Mouse (Mus musculus) thymus, postnatal 25 days (tissue): Measurements from ENCODE around the gene Usp39.

ENCODE experiments used
- DNase-seq: peaks from one replicate; pipeline ENCODE4 v3.0.0; 2022

The Usp39 gene

DNA sequence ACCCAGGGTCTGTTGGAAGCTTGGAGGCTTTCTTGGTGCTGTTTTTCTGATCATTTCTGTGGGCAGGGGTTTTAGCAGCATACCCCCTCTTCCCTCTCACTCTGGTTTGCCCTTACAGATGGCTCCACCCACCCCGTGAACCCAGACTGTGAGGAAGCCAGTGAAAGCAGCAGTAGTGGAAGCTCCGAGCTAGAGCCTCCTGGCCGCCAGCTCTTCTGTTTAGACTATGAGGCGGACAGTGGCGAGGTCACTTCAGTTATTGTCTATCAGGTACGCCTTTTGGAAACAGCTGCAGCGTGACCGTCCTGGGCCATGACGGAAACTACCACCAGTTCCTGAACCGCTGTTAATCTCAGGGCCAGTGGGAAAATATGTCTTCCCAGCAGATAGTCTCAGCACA is 3.4 kb upstream of the Usp39 start:
- no peak for DNase-seq

DNA sequence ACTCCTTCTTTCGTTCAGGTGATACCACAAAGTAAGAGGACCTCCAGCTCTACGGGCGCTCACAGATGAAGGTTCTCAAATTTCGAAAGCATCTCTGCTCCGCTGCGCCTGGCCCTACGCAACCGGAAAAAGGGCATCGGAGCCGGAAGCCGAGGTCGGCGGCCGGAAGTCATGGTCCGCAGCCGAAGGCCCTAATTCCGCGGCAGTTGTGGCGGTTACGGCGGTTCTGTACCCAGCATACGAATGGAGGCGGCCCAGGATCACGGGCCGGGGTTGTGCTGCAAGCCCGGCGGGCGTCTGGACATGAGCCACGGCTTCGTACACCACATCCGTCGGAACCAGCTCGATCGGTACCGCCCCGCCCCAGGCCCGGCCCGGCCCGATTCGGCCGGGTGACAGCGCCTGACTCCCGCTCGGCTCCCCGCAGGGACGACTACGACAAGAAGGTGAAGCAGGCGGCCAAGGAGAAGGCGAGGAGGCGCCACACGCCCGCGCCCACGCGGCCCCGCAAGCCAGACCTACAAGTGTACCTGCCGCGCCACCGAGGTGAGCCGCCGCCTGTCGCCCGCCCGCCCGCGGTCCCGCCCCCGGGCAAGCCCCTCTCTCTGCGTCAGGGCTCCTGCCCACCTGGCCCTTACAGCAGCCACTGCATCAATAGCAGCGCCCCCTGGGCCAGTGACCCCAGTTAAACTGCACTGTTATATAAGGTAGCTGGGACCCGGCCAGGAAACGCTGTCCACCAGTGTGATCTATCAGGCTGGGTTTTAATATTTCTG is 2.4 kb upstream of the Usp39 start, which contains the start of gene 0610030E20Rik:
Gene 0610030E20Rik (plus strand): TSS at position 152 of the 776 bp plus-strand sequence.
- peak; percentile 83 for DNase-seq

DNA sequence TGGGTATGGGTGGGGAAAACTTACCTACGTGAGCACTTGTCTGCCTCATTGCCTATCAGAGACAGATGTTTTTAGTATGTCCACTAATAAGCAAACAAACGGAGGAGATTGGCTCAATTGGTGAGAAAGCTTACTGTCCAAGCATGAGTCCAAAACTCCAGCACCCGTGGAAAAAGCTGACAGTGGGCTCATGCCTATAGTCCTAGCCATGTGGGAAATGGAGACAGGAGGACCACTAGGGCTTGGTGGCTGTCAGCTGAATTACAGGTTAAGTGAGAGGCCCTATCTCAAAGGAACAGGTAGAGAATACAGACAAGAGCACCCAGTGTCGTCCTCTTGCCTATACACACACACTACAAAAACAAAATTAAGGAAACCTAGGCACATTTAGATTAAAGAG is 1.3 kb upstream of the Usp39 start:
- no peak for DNase-seq

DNA sequence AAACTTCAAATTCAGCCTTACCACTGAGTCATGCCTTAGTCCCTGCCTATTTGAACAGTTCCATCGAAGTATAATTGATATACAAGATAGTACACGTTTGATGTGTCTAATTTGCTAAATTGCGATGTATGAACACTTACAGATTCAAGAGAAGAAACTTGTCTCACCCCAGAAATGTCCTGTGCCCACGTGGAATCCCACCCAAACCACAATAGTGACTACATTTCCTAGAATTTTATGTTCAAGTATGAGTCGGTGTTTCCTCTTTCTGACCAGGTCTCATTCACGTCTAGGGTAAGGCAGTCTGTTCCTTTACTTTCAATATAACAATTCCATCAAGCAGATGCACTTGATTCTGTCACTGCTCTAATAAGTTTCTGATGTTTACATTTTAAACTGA is 649 bp upstream of the Usp39 start:
- DNase-seq = no peak

DNA sequence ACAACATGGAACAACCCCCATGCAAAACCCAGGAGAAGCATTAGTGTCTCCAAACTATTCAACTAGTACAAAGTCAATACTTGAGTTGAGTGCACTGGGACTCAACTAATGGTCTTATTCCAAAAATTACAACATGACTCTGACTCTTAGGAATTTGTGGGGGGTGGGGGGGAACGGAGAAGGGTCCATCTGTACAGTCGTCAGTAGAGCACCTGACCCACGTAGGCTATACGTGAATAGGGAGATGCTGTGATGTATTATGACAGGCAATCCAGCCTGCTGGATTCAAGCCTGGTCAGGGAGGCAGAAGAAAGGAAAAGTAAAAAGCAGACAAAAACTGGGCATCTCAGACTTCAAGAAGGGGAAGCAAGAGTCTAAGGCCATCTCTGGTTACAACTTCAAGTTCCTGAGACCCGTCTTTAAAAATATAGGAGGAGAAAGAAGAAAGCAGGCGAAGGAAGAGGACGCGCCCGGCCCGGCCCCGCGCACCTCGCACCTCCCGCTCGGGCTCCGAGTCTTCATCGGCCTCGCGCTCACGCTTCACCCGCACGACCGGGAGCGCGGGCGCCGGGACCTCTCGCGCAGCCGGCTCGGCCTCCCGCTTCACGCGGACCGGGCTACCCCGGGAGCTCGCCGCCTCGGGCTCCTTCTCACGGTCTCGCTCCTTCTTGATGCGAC is 449 bp downstream of the Usp39 start:
- no peak for DNase-seq

DNA sequence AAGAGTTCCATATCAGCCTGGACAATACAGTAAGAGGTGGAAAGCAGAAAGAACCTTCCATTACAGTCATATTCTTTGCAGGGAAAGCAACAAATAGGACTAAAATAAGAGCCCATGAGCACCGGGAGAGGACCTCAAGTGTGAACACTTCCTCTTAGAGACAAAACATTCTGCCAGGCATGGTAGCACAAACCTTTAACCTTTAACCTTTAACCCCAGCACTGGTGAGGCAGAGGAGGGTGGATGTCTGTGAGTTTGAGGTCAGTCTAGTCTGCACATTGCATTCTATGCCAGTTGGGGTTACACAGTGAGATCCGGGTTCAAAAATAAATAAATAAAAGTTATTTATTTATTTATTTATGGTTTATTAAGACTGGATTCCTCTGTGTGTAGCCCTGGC is 4.5 kb downstream of the Usp39 start:
- no peak for DNase-seq

DNA sequence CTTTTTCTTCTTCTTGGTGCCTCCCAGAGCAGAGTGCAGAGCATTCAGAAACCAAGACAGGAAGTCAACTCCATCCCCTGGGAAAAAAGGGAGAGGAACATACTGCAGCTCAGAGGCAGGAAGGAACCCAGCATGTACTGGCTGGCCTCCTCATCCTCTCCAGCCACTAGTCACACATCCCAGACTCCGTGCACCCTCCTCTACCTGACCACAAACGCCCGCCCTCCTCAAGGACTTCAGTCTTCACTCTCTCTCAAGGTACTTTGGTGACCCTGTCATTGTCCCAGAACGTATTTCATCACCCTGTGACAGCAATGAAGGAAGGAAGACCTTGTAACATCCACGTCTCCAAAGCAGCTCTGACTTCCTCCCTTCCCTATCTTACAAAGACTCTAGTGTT is 11.9 kb downstream of the Usp39 start:
- no peak for DNase-seq

DNA sequence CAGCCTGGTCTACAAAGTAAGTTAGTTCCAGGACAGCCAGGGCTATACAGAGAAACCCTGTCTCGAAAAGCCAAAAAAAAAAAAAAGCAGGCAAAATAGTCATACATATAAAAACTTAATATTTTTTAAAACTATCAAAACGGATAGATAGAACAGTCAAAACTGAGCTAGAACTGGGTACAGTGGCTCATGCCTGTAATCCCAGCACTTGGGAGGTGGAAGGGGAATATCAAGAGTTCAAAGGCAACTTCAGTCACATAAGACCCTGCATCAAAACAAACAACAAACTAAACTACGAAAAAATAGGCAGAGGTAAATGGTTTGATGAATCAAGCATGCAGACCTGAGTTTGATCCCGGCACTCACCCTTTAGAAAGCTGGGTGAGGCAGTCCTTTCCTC is 14.9 kb downstream of the Usp39 start:
- no peak for DNase-seq

DNA sequence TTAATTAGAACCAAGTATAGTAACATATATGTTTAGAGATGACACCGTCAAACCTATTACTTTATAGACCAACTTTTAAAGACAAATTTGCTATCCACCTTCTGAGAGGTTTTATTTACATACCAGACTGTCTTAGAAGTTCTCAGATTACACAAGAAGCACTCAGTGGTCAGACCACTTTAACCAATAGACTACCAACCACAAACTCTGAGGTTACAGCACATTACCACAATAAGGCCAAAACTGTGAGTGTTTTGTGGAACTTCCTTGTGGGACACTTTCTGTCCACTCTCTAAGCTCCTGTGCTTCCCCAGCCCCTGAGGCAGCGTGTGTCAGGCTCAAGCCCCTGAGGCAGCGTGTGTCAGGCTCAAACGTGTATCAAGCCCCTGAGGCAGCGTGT is 16.0 kb downstream of the Usp39 start:
- DNase-seq = no peak

DNA sequence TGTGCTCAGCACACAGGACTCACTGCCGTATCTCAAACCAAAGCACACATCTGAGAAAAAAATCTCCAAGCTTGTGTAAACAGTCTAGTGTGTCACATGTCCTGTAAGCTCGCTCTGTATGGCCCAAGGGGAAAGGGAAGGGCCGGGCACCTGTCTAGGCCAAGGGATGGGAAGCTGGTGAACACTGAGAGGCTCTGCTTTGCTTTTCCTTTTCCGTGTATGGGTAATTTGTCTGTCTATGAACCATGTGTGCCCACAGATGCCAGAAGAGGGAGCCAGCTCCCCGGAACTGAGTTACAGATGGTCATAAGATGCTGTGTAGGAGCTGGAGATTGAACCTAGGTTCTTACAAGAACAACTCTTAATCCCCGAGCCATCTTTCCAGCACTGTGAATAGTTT is 18.7 kb downstream of the Usp39 start:
- peak; percentile 26 for DNase-seq

DNA sequence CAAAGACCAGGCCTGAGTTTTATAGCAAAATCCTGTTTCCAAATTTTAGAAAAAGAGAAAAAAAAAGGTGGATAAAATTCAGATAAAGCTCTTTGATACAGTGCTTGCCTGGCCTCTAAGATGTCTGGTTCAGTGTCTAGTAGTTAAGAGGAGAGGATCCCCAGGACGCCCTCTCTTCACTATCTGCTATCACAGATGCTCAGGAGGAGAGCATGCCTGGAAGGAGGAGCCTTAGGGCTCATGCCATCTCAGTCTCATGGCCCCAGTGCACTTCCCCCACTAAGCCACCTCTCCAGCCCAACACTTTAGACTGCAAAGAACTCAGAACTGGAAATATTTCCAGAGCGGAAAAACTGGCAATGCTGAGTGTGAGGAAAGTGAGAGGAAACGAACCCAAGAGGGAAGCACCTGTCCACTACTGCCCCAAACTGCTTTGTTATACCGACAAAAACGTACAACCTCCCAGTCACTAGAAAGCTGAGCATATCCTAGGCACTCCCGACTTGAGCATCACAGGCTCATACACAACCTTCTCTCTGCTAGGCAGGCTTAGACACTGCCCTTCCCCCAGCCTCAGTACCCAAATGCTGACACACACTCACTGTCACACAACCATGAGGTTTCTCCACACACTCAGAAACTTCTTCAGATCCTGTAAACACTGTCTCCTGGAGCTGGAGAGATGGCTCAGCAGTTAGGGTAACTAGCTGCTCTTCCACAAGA is 21.0 kb downstream of the Usp39 start:
- no peak for DNase-seq

DNA sequence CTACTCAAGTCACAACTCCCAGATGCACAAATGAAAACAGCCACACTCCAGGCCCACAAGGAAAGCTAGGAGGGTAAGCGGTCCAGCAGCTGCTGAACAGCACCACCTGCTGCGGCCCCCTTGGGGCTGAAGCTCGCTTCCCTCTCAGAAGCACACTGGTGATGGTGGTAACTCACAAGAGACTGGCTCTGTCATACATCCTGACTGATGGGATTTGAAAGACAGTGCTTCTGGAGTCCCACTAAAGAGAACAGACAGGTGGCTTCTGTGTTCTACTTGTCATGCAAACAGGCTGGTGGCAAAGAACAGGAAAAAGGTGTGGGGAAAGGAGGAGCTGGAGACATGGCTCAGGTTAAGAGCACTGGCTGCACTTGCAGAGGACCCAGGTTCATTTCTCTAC is 22.0 kb downstream of the Usp39 start:
- DNase-seq = no peak

DNA sequence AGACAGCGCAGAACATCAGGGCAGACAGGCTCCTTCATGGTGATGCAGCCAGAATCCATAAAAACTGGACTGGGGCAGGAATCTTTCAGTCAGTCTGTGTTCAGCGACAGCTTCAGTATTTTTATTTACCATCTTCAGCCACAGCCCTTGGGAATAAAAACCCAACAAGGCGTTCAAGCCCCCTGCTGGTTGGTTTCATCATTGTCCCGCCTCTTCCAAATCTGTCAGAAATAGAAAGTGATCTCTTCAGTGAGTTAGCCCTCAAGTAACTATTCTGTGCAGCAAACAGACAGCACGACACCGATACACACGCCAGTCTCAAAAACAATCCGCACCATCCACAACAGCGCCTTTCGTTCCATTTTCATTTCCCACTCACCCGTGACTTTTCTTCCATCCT is 26.0 kb downstream of the Usp39 start:
- DNase-seq = peak; percentile 24

DNA sequence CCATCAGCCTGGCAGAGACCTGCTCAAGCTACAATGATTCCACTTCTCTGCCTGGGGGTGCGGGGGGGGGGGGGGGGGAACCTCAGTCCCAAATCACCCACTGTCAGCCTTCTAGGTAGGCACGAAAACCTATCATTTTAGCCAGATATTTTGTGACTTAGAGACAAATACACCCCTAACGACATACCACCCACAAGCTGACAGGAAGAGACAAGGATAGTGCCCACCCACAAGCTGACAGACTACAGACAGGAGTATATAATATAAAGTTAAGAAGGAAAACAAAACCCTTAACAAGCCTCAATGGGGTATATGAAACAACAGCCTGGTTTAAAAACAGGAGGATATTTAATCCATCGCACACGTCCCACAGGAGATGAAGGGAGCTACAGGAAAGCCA is 26.5 kb downstream of the Usp39 start:
- no peak for DNase-seq

DNA sequence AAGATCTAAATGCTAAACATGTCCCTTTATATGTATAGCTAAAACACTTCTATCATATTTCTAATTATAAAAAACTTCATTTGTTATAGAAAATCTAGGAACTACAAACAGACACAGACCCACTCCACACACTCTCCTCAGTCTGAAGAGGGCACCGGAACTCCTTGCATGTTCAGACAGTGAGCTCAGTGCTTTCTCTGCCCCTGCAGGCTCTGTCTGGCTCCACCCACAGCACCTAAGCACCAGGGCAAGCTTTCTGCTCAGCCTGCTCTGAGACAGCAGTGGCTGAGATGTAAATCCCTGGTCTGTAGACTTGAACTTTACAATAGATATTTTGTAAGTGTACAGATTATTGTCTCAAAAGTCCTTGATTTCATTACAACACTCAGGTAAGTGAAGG is 28.9 kb downstream of the Usp39 start:
- no peak for DNase-seq

DNA sequence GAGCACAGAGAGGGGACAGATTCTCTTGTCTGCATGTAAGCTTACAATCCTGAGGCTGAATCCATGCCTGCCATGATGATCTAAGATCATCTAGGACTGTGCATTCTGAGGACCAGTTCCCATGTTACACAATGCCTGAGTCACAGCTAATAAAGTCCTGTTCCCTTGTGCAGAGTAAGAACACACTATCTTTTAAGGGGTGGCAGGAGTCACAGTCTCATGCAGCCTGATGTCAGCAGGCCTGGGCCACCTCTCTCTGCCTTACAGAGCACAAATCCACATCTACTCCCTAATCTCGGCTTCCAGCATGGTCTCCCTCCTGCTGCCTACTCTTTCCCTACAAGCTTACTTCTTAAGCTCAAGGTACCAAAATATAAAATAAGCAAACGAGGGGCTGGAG is 29.6 kb downstream of the Usp39 start:
- DNase-seq = no peak

DNA sequence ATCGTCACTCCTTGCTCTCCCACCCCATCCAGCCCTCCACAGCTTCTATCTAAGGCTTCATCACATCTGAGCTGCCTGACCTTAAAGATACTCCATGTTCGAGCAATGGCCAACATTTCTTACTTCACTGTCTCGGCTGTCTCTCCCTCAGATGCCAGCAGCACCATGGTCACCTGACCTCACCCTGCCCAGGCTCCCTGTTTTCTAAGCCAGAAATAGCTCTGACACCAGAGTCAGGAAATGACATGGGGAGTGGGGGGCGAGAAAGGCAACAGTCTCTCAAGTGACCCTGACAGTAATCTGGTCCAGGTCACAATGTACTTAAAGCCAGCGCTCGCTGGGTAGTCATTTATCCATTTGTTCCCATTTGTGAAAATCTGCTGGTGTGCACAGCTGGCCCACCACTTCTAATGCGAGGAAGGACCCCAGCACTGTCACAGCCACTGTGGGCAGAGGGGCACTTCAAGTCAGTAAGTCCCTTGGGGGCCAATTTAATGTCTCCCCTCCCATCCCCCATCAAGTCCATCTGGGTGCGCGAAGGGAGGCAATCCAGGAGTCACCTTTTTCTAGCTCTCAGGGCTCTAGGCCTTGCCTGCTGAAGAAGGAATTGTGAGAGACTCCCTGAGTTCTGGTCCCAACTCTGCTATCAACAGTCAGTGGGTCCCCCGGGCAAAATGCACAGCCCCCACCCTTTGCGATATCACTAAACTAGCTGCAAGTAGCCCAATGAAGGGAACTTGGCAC is 31.7 kb downstream of the Usp39 start:
- DNase-seq = no peak

DNA sequence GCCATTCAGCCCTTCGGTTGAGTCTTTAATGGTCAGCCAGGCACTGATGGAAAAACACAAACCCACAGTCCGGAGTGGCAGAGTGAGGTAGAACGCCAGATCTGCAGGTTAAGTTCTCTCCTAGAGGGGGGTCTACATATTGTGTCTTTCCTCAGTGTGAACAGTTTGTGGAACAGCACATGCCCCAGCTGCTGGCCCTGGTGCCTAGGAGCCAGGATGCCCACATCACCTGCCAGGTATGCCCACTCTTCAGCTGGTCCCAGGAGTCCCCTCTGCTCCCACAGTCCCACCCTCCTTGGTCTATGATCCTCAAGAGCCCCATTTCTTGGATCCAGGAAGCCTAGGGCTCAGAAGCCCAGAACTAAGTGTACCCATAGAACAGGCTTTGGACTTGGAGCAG is 32.8 kb downstream of the Usp39 start:
- DNase-seq = no peak

DNA sequence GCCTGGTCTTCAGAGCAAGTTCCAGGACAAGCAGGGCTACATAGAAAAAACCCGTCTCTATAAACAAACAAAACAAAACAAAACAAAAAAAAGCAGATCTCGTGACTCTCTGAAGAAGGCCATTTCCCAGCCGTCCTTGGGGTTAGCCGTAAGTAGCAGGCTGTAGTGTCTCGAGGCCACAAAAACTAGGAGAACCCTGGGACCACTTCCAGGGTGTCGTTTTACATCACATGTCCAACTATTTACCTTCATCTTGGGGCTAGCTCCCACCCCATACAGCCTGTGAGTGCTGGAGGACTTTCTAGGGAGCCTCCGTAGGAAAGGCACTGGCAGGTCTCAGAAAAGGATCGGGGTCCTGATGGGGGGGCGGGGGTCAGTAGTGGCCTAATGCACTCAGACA is 41.5 kb downstream of the Usp39 start:
- DNase-seq = no peak

DNA sequence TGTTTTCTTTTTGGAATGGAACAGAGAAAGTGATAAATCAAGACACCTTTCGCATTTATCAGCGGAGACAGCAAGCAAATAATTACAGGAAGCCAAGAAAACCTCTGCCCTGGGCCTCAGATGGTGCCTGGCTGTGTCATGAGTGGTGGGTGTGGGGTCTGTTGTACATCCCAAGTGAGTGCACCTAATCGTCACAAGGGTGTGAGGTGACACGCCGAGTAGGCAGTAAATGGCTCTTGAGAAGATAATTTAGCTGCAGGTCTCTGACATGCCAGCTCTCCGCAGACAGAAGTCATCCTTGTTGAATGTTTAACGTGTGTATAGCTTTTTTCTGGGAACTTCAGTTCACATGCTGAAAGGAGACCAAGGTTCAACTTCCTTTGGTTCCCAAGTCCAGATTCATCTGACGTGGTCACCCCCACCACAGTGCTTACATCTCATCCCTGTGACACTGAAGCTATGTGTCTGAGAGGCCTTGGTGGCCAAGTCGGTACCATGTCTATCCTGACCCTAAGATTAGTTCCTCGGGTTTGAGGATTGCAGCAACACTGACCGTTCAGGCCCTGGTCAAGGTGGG is 42.5 kb downstream of the Usp39 start:
- DNase-seq = no peak

DNA sequence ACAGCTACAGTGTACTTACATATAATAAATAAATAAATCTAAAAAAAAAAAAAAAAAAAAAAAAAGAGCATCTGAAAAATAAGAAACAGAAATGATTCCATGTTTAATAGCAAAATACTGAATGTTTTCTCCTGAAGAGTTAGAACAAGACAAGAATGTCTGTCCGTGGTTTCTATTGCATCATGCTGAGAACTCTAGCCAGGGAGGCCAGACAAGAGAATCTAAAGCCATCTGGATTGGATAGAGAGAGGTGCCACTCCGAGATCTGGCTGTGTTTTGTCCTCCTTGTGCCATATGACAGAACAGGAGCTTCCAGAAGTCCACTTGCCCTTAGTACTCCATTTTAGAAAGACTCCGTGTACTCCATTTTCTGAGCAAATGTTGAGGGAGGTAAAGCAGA is 47.2 kb downstream of the Usp39 start:
- no peak for DNase-seq

DNA sequence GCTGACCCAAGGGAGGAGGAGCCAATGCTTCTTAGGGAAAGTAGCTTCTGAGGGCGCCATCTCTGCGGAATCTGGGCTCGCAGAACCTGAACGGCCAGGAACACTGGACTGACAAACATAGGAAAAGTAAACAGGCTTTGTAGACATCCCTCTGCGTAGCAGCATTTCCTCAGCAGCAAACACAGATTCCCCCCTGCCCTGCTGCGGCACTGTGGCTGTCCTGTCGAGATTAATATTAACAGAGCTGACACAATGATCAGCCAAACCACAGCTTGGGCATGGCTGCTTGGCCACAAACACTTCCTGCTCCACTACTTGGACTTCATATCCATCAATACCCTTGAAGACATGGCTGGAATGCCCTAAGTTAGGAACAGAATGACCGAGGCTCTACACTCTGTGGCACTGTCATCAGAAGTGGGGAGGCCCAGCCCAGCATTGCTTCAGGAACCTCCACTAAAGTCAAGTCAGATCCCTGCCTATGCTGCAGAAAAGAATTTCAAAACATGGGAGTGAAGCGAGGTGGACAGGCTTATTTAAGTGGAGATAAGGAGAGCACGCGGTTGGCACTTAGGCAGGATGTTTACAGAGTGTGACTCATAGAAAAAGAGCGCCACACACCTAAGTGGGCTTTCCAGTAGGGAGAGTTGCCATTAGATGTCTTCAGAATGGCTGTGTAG is 51.9 kb downstream of the Usp39 start:
- no peak for DNase-seq
